Mouse (Mus musculus) stomach, postnatal 0 days (tissue): ENCODE measurements around the gene Gm27029.

ENCODE experiments used
- CTCF ChIP-seq: IDR thresholded peaks from 2 replicates; pipeline ENCODE4 v1.5.1; 2016; ENCODE audit warnings: antibody characterized with exemption, low read depth, mild to moderate bottlenecking, moderate library complexity
- EP300 ChIP-seq: optimal IDR thresholded peaks from 2 replicates; pipeline ENCODE3; 2016; ENCODE audit warnings: antibody characterized with exemption

DNA sequence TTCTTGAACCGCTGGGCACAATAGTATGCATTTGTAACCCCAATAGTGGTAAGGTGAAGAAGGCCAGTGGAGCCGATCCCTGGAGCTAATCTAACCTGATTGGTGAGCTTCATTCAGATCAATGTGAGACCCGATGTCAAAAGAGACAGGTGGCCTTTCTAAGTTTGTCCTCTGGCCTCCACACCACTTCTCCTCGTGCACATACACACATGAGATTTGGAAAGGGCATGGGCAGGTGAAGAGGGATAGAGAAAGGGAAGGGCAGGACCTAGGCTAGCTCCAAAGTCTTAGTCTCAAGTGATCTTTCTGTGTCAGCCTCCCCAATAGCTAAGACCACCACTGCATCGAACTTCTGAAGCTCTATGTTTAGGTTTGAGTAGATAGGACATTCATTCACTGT is 54.5 kb downstream of the Gm27029 start:
- no peak for TF ChIP-seq CTCF
- TF ChIP-seq EP300, result no peak
